Comparison of ENCODE assay signal across 12 mouse cellular contexts in the genomic region with DNA sequence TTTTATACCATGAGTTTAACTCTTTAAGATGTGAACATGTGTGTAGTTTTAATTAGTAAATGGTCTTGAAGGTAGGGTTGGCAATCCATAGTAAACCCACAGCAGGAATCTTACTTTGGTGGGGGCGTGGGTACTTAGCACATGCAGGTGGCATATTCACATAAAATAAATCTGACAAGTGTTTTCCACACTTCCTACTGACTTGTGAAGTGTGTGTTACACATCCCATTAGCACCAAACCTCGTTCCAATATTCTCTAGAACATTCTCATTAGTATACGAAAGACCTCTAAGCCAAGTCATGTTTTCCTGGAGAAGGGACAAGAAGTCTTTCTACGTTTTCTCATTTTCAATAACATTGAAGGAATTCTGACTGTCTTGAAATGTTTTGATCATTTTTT.
"Had no signal": no experiment of that assay in that cellular context is flagged by ENCODE, and none has a peak within 500 bp of the region (broad histone marks: within the 10 kb centered on the region; RNA-seq: fewer than 3 reads in every experiment).

No protein-coding gene starts in this region.

- H3K27me3 ChIP-seq: liver, embryonic 15.5 days; midbrain, embryonic 13.5 days; neural tube, embryonic 12.5 days had no signal

- H3K4me2 ChIP-seq: liver, embryonic 11.5 days; liver, embryonic 15.5 days; midbrain, embryonic 13.5 days; neural tube, embryonic 12.5 days had no signal

- H3K27ac ChIP-seq: layer of hippocampus, adult 2 months; limb, embryonic 10.5 days; liver, embryonic 15.5 days; midbrain, embryonic 13.5 days; neural tube, embryonic 12.5 days; stomach, postnatal 0 days had no signal

- H3K4me3 ChIP-seq: layer of hippocampus, adult 2 months; limb, embryonic 10.5 days; liver, embryonic 15.5 days; midbrain, embryonic 13.5 days; neural tube, embryonic 12.5 days had no signal

- H3K36me3 ChIP-seq: limb, embryonic 10.5 days; liver, embryonic 15.5 days; midbrain, embryonic 13.5 days; neural tube, embryonic 12.5 days had no signal

- ATAC-seq: lung, postnatal 0 days; midbrain, embryonic 13.5 days had no signal

- H3K4me1 ChIP-seq: limb, embryonic 10.5 days; liver, embryonic 15.5 days; midbrain, embryonic 13.5 days; neural tube, embryonic 12.5 days had no signal

- H3K9ac ChIP-seq: liver, embryonic 15.5 days; midbrain, embryonic 13.5 days; neural tube, embryonic 12.5 days had no signal

- DNase-seq: kidney, postnatal 10 days; kidney, postnatal 4 days; lung, adult 2 months; lung, postnatal 36 days had no signal

- H3K9me3 ChIP-seq: limb, embryonic 10.5 days; liver, embryonic 15.5 days; midbrain, embryonic 13.5 days; neural tube, embryonic 12.5 days had no signal
